Mouse (Mus musculus) G1E (cell line): ENCODE results near the gene Axin2. TPM values are rescaled to one million over a fixed set of nuclear protein-coding genes. Genes with fewer than 3 reads are reported as not detected.

Experiments used
- ATAC-seq: 2 replicates; pipeline ENCODE4 v1.8.0; 2016; ENCODE audit warnings: mild to moderate bottlenecking; ENCODE audit not compliant: insufficient number of reproducible peaks, poor library complexity, low FRiP score, severe bottlenecking; ENCODE audit errors: extremely low read depth
- DNase-seq: peaks from one replicate; pipeline ENCODE4 v3.0.0; 2012; ENCODE audit warnings: low spot score
- H3K27me3 ChIP-seq: 2 replicates; pipeline ENCODE4 v1.6.1; 2012; ENCODE audit warnings: mild to moderate bottlenecking, low read length, inconsistent platforms; ENCODE audit not compliant: insufficient read depth
- H3K36me3 ChIP-seq: replicated peaks from 2 replicates; pipeline ENCODE3; 2012; ENCODE audit warnings: mild to moderate bottlenecking, inconsistent platforms
- H3K4me1 ChIP-seq: 2 replicates; pipeline ENCODE4 v1.6.1; 2012; ENCODE audit warnings: low read depth, low read length, inconsistent platforms, mixed read lengths; ENCODE audit not compliant: insufficient read depth
- H3K4me3 ChIP-seq: 2 replicates; pipeline ENCODE4 v1.5.1; 2012; ENCODE audit warnings: low read depth, mild to moderate bottlenecking, inconsistent platforms, low read length, moderate library complexity, mixed read lengths
- H3K9me3 ChIP-seq: replicated peaks from 2 replicates; pipeline ENCODE4 v1.6.1; 2012; ENCODE audit warnings: inconsistent platforms
- CTCF ChIP-seq: IDR thresholded peaks from 2 replicates; pipeline ENCODE4 v1.5.1; 2012; ENCODE audit warnings: low read depth, low read length, inconsistent platforms, mixed read lengths
- GATA1 ChIP-seq: IDR thresholded peaks from 2 replicates; pipeline ENCODE4 v1.6.1; 2012; ENCODE audit warnings: borderline replicate concordance, low read length, inconsistent platforms, mixed read lengths
- GATA2 ChIP-seq: IDR thresholded peaks from 2 replicates; pipeline ENCODE4 v1.6.1; 2012; ENCODE audit warnings: low read depth, low read length, inconsistent platforms, borderline replicate concordance
- POLR2AphosphoS5 ChIP-seq: IDR thresholded peaks from 2 replicates; pipeline ENCODE4 v1.6.1; 2012; ENCODE audit warnings: low read depth, low read length, inconsistent platforms; ENCODE audit not compliant: insufficient replicate concordance
- TAL1 ChIP-seq: conservative IDR thresholded peaks from 2 replicates; pipeline ENCODE4 v1.6.1; 2012; ENCODE audit warnings: low read depth, low read length, inconsistent platforms, mixed read lengths
- polyA plus RNA-seq: library from polyadenylated mRNA; stranded (reverse); fragments of >175 nt; gene quantifications from 2 replicates; pipeline ENCODE4 v1.2.3, GENCODE M21; 2012
- total RNA-seq, 2 experiments: library from RNA; stranded (forward) in 1 of 2; stranded (reverse) in 1 of 2; fragments of 200-1000 nt in 1 of 2; fragments of >200 nt in 1 of 2; fragmentation: Nextera tagmentation in 1 of 2; gene quantifications; 2 replicates each; pipeline ENCODE4 v1.2.3; 2014 to 2017

Gene Axin2
- total and polyA plus RNA-seq, 3 experiments = not detected

DNA sequence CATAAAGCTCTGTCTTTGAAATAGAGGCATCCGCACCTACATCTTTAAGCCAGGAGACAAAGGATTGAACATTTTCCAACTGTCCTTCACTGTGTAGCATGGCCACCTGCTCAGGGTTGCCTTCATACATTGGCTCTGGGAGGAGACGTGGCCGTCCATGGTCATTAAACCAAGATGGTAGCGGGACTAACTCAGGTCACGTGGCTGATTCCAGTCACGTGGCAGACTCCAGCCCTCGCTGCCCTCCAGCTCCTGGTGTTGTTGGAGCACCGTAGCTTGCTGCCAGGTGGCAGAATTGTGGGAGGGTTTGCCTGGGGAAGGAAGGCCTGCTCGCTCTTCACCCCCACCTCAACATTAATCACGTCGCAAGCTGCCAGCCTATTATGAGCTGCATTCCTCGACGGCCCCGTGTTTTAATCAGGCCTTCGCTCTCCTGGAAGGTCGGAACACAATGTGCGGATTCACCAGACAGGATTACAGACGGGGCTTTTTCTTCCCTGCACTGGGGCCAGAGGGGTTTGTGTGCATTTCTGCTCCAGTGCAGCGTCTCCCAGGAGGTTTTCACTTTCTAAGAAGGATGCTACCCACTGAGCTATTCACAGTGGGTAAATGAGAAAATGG is 34.8 kb upstream of the Axin2 start:
- peaks cover 74% of the 10 kb centered on the region for H3K9me3 ChIP-seq
- H3K36me3 ChIP-seq = no peaks in the 10 kb centered on the region
- no peaks in the 10 kb centered on the region for H3K27me3 ChIP-seq
- H3K4me3 ChIP-seq = peak overlapping the region; percentile 16; the same call in 1 of the 2 replicates
- ATAC-seq (no peak), DNase-seq (no peak)
- TF ChIP-seq GATA1 (no peak), CTCF (no peak)
- no peaks in the 10 kb centered on the region for H3K4me1 ChIP-seq

DNA sequence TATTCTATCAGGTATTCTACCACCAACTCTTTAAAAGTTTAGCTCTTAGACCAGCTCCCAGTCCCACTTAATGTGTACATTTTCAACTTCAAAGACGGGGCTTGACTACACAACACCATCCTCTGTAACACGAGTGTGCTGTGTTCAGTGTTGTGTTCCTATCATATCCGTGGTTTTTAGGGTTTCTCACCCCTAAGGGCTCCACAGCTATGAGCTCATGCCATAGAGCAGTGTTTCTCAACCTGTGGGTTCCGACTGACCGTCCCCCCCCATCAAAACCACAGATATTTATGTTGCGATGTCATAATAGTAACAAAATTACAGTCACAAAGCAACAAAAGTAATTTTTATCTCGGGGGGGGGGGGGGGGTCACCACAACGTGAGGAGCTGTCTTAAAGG is 34.1 kb upstream of the Axin2 start:
- no peak for DNase-seq
- Histone ChIP-seq H3K27me3 (no peaks in the 10 kb centered on the region), H3K4me3 (no peak overlapping the region), H3K4me1 (no peaks in the 10 kb centered on the region), H3K9me3 (peaks cover 67% of the 10 kb centered on the region), H3K36me3 (no peaks in the 10 kb centered on the region)
- TF ChIP-seq POLR2AphosphoS5 = no peak
- no peak for TF ChIP-seq GATA2
- ATAC-seq = no peak

DNA sequence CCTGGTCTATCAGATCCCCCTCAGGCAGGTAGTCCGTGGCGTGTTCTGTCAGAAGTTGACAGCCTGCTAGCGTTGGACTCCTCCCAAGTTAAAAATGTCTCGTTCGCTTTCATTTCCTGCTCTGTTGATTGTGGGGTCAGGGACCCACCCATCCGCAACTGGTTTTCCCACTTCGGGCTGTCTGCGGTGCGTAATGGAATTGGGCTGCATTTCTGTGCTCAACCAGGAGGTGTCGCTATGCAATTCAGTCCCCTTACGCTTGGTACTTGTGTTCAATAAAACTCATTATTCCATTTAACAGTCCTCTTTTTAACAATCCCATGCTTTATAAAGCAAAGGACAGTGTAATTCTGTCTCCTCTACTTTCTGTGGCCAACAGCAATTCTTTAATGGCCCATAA is 31.0 kb upstream of the Axin2 start:
- DNase-seq = no peak
- Histone ChIP-seq H3K9me3 (peaks cover 66% of the 10 kb centered on the region), H3K36me3 (no peaks in the 10 kb centered on the region), H3K27me3 (no peaks in the 10 kb centered on the region), H3K4me3 (no peak overlapping the region), H3K4me1 (no peaks in the 10 kb centered on the region)
- ATAC-seq = no peak
- TF ChIP-seq TAL1 = no peak

DNA sequence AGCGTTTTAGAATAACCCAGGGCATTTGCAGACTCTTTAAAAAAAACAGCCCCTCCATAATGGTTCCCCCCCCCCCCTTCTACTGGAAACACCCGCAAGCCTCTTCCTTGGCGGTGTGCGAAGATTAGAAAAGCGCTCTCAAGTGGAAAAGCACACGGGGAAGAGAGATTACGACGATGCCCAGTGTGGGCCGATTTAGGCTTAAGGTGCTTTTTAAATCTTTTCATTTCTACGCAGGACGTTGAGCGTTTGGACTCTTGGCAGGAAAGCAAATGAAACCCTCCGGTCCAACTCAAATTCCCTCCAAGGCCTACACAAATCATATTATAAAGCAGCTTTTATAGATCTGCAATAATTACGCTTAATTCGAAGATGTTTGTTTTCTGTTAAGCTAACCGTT is 29.6 kb upstream of the Axin2 start:
- H3K36me3 ChIP-seq = no peaks in the 10 kb centered on the region
- TF ChIP-seq GATA1 = no peak
- TF ChIP-seq GATA2 = no peak
- TF ChIP-seq CTCF = no peak
- TF ChIP-seq POLR2AphosphoS5 = no peak
- TF ChIP-seq TAL1 = no peak
- H3K27me3 ChIP-seq = no peaks in the 10 kb centered on the region
- ATAC-seq = no peak
- no peak for DNase-seq
- H3K4me3 ChIP-seq = no peak overlapping the region
- no peaks in the 10 kb centered on the region for H3K4me1 ChIP-seq
- peaks cover 69% of the 10 kb centered on the region for H3K9me3 ChIP-seq

DNA sequence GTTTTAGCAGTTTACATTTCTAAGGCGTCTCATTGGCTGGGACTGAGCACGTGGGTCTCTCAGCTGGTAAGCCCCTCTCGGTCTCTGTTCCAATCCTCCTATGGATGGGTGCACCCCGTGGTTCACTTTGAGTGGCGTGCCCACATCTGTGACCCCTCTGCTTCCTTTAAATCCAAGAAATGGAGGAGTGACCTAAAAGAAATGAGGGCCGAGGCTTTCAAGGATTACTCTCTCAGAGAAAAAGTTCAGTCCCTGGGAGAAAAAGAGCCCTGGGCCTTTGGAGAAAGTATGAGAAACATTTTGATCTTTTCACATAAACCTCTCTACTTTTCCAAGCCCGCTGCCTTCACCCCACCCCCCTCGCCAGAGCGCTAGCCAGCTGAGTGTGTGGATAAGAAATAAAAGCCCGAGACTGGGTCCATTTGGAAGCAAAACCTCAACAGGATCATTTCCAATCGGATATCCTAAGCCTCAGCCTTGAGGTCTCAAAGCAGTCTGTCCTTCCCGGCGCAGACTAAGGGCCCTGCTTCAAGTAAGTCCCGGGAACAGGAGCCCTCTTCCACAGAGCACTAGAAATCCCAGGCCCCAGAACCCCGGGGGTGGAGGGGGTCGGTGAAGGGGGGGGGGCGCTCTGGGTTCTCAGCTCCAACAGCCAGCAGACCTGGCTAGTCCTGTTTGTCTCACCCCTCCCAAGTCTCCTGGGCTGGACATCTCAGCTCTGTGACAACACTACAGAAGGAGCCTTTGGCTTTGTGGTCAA is 28.9 kb upstream of the Axin2 start:
- Histone ChIP-seq H3K36me3 (no peaks in the 10 kb centered on the region), H3K27me3 (no peaks in the 10 kb centered on the region), H3K9me3 (peaks cover 69% of the 10 kb centered on the region), H3K4me3 (no peak overlapping the region), H3K4me1 (no peaks in the 10 kb centered on the region)
- no peak for ATAC-seq
- TF ChIP-seq TAL1 = no peak
- no peak for TF ChIP-seq GATA1
- no peak for TF ChIP-seq CTCF
- TF ChIP-seq POLR2AphosphoS5 = no peak
- TF ChIP-seq GATA2 = no peak
- DNase-seq = no peak

DNA sequence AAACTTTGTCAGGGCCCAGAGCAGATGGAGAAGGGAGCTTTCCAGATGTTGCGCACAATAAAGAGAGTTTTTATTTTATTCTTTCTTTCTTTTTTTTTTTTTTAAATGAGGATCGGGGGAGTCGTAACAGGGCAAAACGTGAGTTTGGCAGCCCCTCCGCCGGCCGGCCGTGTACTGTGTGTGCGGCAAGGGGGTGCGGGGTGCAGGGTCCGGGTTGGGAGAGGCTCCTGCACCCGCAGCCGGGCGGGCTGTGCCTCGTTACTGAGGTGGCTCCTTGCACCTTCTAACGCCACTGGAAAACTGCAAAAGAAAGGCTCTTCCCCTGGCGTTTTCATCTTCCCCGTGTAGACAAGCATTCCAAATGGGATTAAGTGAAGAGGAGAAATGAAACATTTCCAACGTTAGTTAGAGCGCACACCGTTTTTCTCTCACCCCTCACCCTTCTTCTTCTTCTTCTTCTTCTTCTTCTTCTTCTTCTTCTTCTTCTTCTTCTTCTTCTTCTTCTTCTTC is 28.2 kb upstream of the Axin2 start:
- H3K36me3 ChIP-seq = no peaks in the 10 kb centered on the region
- H3K9me3 ChIP-seq = peaks cover 72% of the 10 kb centered on the region
- no peak overlapping the region for H3K4me3 ChIP-seq
- no peaks in the 10 kb centered on the region for H3K27me3 ChIP-seq
- ATAC-seq = no peak
- TF ChIP-seq CTCF (no peak), TAL1 (no peak), GATA2 (no peak), POLR2AphosphoS5 (no peak), GATA1 (no peak)
- no peak for DNase-seq
- no peaks in the 10 kb centered on the region for H3K4me1 ChIP-seq

DNA sequence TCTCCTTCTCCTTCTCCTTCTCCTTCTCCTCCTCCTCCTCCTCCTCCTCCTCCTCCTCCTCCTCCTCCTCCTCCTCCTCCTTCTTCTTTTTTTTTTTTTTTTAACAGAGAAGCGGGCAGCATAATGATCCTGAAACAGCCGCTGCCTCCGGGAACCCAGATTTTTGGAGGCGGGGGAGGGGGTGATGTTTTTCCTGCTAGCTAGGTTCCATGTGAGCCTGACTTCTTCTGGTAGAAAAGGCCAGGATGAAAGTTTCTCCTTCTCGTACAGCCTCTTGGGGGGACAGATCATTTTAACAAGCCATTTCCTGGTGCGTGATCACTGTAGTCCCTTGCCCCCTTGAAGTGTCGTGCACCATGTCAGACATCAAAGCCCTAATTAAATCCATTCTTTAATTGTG is 27.7 kb upstream of the Axin2 start:
- Histone ChIP-seq H3K27me3 (no peaks in the 10 kb centered on the region), H3K9me3 (peaks cover 73% of the 10 kb centered on the region), H3K36me3 (no peaks in the 10 kb centered on the region), H3K4me1 (no peaks in the 10 kb centered on the region), H3K4me3 (no peak overlapping the region)
- DNase-seq = no peak
- ATAC-seq = no peak
- TF ChIP-seq POLR2AphosphoS5 = no peak
- no peak for TF ChIP-seq CTCF
- no peak for TF ChIP-seq TAL1
- TF ChIP-seq GATA1 = no peak
- no peak for TF ChIP-seq GATA2
